Mouse (Mus musculus) hindbrain, embryonic 12.5 days (tissue): Measurements from ENCODE around the gene Gm16368. TPM values are rescaled to one million over a fixed set of nuclear protein-coding genes. Genes with fewer than 3 reads are reported as not detected.
"Not testable (repeated sequence)": the region's sequence is repeated elsewhere in the genome, so short reads cannot be mapped to it uniquely, and the experiment has no call there.

ENCODE experiments used
- ATAC-seq: fragments of 200-750 bp; cut with Nextera tagmentation; 2 replicates; pipeline ENCODE4 v1.8.0; 2017; ENCODE audit warnings: moderate TSS enrichment; ENCODE audit not compliant: low FRiP score
- H3K27ac ChIP-seq: fragments of 300-500 bp; sonication (generic); 2 replicates; pipeline ENCODE4 v1.5.1; 2016; ENCODE audit warnings: mild to moderate bottlenecking
- H3K27me3 ChIP-seq: fragments of 300-500 bp; sonication (generic); 2 replicates; pipeline ENCODE4 v1.6.1; 2016; ENCODE audit warnings: mild to moderate bottlenecking
- H3K36me3 ChIP-seq: fragments of 300-500 bp; sonication (generic); 2 replicates; pipeline ENCODE4 v1.6.1; 2016; ENCODE audit warnings: mild to moderate bottlenecking
- H3K4me1 ChIP-seq: fragments of 300-500 bp; sonication (generic); 2 replicates; pipeline ENCODE4 v1.6.1; 2016
- H3K4me2 ChIP-seq: fragments of 300-500 bp; sonication (generic); replicated peaks from 2 replicates; pipeline ENCODE4 v1.6.1; 2016; ENCODE audit warnings: mild to moderate bottlenecking
- H3K4me3 ChIP-seq: fragments of 300-500 bp; sonication (generic); 2 replicates; pipeline ENCODE4 v1.5.1; 2016; ENCODE audit warnings: mild to moderate bottlenecking
- H3K9ac ChIP-seq: fragments of 300-500 bp; sonication (generic); 2 replicates; pipeline ENCODE4 v1.6.1; 2016; ENCODE audit warnings: mild to moderate bottlenecking, moderate library complexity
- H3K9me3 ChIP-seq: fragments of 300-500 bp; sonication (generic); replicated peaks from 2 replicates; pipeline ENCODE4 v1.6.1; 2016; ENCODE audit warnings: mild to moderate bottlenecking
- WGBS: fragments of 180-500 bp; shearing (Covaris S2); methylation state at CpG from one replicate; pipeline ENCODE4 v1.1.7; 2016; 5-methylcytosine and 5-hydroxymethylcytosine counted together
- polyA plus RNA-seq: library from polyadenylated mRNA; unstranded; fragments of >200 nt; fragmentation: Nextera tagmentation; extraction: Ambion mirVana; gene quantifications from 2 replicates; pipeline ENCODE4 v1.2.1, GENCODE M21; 2016

Gene Gm16368
- not detected in 2 replicates for polyA plus RNA-seq

GRCm38 (mm10) chr12:88083397-88083796 is at the start of gene Gm16368:
TSS of gene Gm16368 (plus strand) at chr12:88083697.
- not testable (repeated sequence) for H3K27me3 ChIP-seq, H3K27ac ChIP-seq, H3K4me1 ChIP-seq, H3K9ac ChIP-seq, H3K36me3 ChIP-seq, ATAC-seq, H3K4me2 ChIP-seq, H3K4me3 ChIP-seq, H3K9me3 ChIP-seq
- 77% methylated on average over 1 of the region's 1 CpGs for WGBS

- H3K36me3 ChIP-seq, H3K4me2 ChIP-seq, H3K27ac ChIP-seq, H3K27me3 ChIP-seq, H3K4me3 ChIP-seq, H3K4me1 ChIP-seq, H3K9me3 ChIP-seq, ATAC-seq, H3K9ac ChIP-seq: not testable (repeated sequence)
These were observed 44.4 kb upstream of the Gm16368 start for GRCm38 (mm10) chr12:88039062-88039461.

- H3K4me1 ChIP-seq, H3K9ac ChIP-seq, H3K4me2 ChIP-seq, H3K27ac ChIP-seq, H3K27me3 ChIP-seq, H3K9me3 ChIP-seq, ATAC-seq, H3K36me3 ChIP-seq, H3K4me3 ChIP-seq: not testable (repeated sequence)
- 88% methylated on average over 1 of the region's 1 CpGs for WGBS
These were observed 43.8 kb upstream of the Gm16368 start for GRCm38 (mm10) chr12:88039703-88040102.

- not testable (repeated sequence) for H3K4me1 ChIP-seq, H3K27me3 ChIP-seq, H3K36me3 ChIP-seq, H3K4me2 ChIP-seq, H3K27ac ChIP-seq, ATAC-seq, H3K9me3 ChIP-seq, H3K4me3 ChIP-seq, H3K9ac ChIP-seq
- WGBS: 52% methylated on average over 1 of the region's 1 CpGs
These were observed 38.3 kb upstream of the Gm16368 start for GRCm38 (mm10) chr12:88045226-88045625.

Other genes with a start within 250 kb of the Gm16368 start
- gene Gm2001, start 241.4 kb upstream of the Gm16368 start, polyA plus RNA-seq: not detected in 2 replicates
- not detected in 2 replicates for gene Gm2016, start 209.6 kb upstream of the Gm16368 start, polyA plus RNA-seq
- not detected in 2 replicates for gene Gm2022, start 188.3 kb upstream of the Gm16368 start, polyA plus RNA-seq
- gene Gm2035, start 163.8 kb upstream of the Gm16368 start, polyA plus RNA-seq: not detected in 2 replicates
- gene Gm2042, start 129.6 kb upstream of the Gm16368 start, polyA plus RNA-seq: not detected in 2 replicates
- gene Gm2075, start 71.8 kb upstream of the Gm16368 start, polyA plus RNA-seq: not detected in 2 replicates
- gene Gm6803, start 64.9 kb upstream of the Gm16368 start, polyA plus RNA-seq: not detected in 2 replicates
- gene Gm2056, start 56.7 kb upstream of the Gm16368 start, polyA plus RNA-seq: not detected in 2 replicates
- gene Gm10436, start 98.4 kb downstream of the Gm16368 start, polyA plus RNA-seq: not detected in 2 replicates
- not detected in 2 replicates for gene Gm8332, start 166.4 kb downstream of the Gm16368 start, polyA plus RNA-seq
- gene Gm5662, start 190.8 kb downstream of the Gm16368 start, polyA plus RNA-seq: not detected in 2 replicates
- not detected in 2 replicates for gene Gm5039, start 240.3 kb downstream of the Gm16368 start, polyA plus RNA-seq